Mouse (Mus musculus) liver, embryonic 13.5 days (tissue): ENCODE results near the gene Gja3. TPM values are rescaled to one million over a fixed set of nuclear protein-coding genes. Genes with fewer than 3 reads are reported as not detected.

ENCODE experiments used
- ATAC-seq: fragments of 200-750 bp; cut with Nextera tagmentation; 2 replicates; pipeline ENCODE4 v1.8.0; 2017; ENCODE audit warnings: low read depth, mild to moderate bottlenecking, moderate number of reproducible peaks, moderate library complexity
- DNase-seq: peaks from one replicate; pipeline ENCODE4 v3.0.0; 2022
- H3K27ac ChIP-seq: fragments of 300-500 bp; sonication (generic); 2 replicates; pipeline ENCODE4 v1.5.1; 2015; ENCODE audit warnings: moderate library complexity, mild to moderate bottlenecking, inconsistent platforms
- H3K27me3 ChIP-seq: fragments of 300-500 bp; sonication (generic); 2 replicates; pipeline ENCODE4 v1.6.1; 2015; ENCODE audit warnings: mild to moderate bottlenecking, inconsistent platforms
- H3K36me3 ChIP-seq: fragments of 300-500 bp; sonication (generic); 2 replicates; pipeline ENCODE4 v1.6.1; 2015; ENCODE audit warnings: mild to moderate bottlenecking, inconsistent platforms
- H3K4me1 ChIP-seq: fragments of 300-500 bp; sonication (generic); replicated peaks from 2 replicates; pipeline ENCODE4 v1.6.1; 2015; ENCODE audit warnings: inconsistent platforms
- H3K4me2 ChIP-seq: fragments of 300-500 bp; sonication (generic); 2 replicates; pipeline ENCODE4 v1.6.1; 2015; ENCODE audit warnings: inconsistent platforms, mild to moderate bottlenecking, moderate library complexity
- H3K4me3 ChIP-seq: fragments of 300-500 bp; sonication (generic); replicated peaks from 2 replicates; pipeline ENCODE4 v1.5.1; 2015; ENCODE audit warnings: mild to moderate bottlenecking, inconsistent platforms
- H3K9ac ChIP-seq: fragments of 300-500 bp; sonication (generic); 2 replicates; pipeline ENCODE4 v1.6.1; 2015; ENCODE audit warnings: mild to moderate bottlenecking, inconsistent platforms
- H3K9me3 ChIP-seq: fragments of 300-500 bp; sonication (generic); replicated peaks from 2 replicates; pipeline ENCODE4 v1.6.1; 2016; ENCODE audit warnings: inconsistent platforms
- WGBS: fragments of 180-500 bp; shearing (Covaris S2); methylation state at CpG from one replicate; pipeline ENCODE4 v1.1.7; 2015; ENCODE audit not compliant: insufficient replicate concordance; 5-methylcytosine and 5-hydroxymethylcytosine counted together
- polyA plus RNA-seq: library from polyadenylated mRNA; unstranded; fragments of >200 nt; fragmentation: Nextera tagmentation; extraction: Ambion mirVana; gene quantifications from 2 replicates; pipeline ENCODE4 v1.2.1, GENCODE M21; 2015

Gja3 gene
- polyA plus RNA-seq: 0.08 and 0.14 TPM in 2 replicates

GRCm38 (mm10) chr14:57057563-57058321, at the start of gene Gja3:
Gene Gja3, minus strand, starts transcription at chr14:57058100.
- no peaks in the 10 kb centered on the region for H3K9me3 ChIP-seq
- no peak within 1 kb of the TSS for H3K9ac ChIP-seq
- H3K4me3 ChIP-seq: peak within 1 kb of the TSS; percentile 49
- H3K27ac ChIP-seq: no peak within 1 kb of the TSS
- DNase-seq: no peak
- H3K36me3 ChIP-seq: no peaks in the 10 kb centered on the region
- WGBS: under 1% methylated on average over 79 of the region's 79 CpGs
- ATAC-seq: no peak
- peak within 1 kb of the TSS; percentile 64 for H3K4me2 ChIP-seq
- peaks cover 52% of the 10 kb centered on the region for H3K27me3 ChIP-seq
- peaks cover 8% of the 10 kb centered on the region; the same call in 1 of the 2 replicates for H3K4me1 ChIP-seq

GRCm38 (mm10) chr14:57107091-57107490, 49.2 kb upstream of the Gja3 start:
- Histone ChIP-seq H3K27ac (no peak overlapping the region), H3K4me3 (no peak overlapping the region), H3K27me3 (peaks cover 75% of the 10 kb centered on the region), H3K4me1 (peaks cover 17% of the 10 kb centered on the region; the same call in 1 of the 2 replicates), H3K4me2 (no peak overlapping the region), H3K9ac (no peak overlapping the region), H3K36me3 (no peaks in the 10 kb centered on the region), H3K9me3 (no peaks in the 10 kb centered on the region)
- ATAC-seq: no peak
- 51% methylated on average over 8 of the region's 8 CpGs for WGBS
- no peak for DNase-seq

- no peaks in the 10 kb centered on the region for H3K9me3 ChIP-seq
- H3K4me2 ChIP-seq: no peak overlapping the region
- ATAC-seq (no peak), DNase-seq (no peak)
- no peak overlapping the region for H3K4me3 ChIP-seq
- no peak overlapping the region for H3K9ac ChIP-seq
- peaks cover 17% of the 10 kb centered on the region; the same call in 1 of the 2 replicates for H3K4me1 ChIP-seq
- WGBS: 40% methylated on average over 11 of the region's 11 CpGs
- H3K27me3 ChIP-seq: peaks cover 68% of the 10 kb centered on the region
- no peak overlapping the region for H3K27ac ChIP-seq
- H3K36me3 ChIP-seq: no peaks in the 10 kb centered on the region
These were observed 47.8 kb upstream of the Gja3 start for GRCm38 (mm10) chr14:57105721-57106120.

- DNase-seq (no peak), ATAC-seq (no peak)
- Histone ChIP-seq H3K9ac (no peak overlapping the region), H3K36me3 (no peaks in the 10 kb centered on the region), H3K27ac (no peak overlapping the region), H3K4me1 (peaks cover 22% of the 10 kb centered on the region; the same call in 1 of the 2 replicates), H3K9me3 (no peaks in the 10 kb centered on the region), H3K27me3 (peaks cover 65% of the 10 kb centered on the region), H3K4me3 (peak overlapping the region; percentile 62), H3K4me2 (peak overlapping the region; percentile 75)
- 12% methylated on average over 14 of the region's 14 CpGs for WGBS
These were observed 47.2 kb upstream of the Gja3 start for GRCm38 (mm10) chr14:57105111-57105510.

- WGBS: 1% methylated on average over 101 of the region's 101 CpGs
- no peak within 1 kb of the TSS for H3K27ac ChIP-seq
- H3K4me2 ChIP-seq: peak within 1 kb of the TSS; percentile 75
- H3K4me3 ChIP-seq: peak within 1 kb of the TSS; percentile 62
- no peaks in the 10 kb centered on the region for H3K9me3 ChIP-seq
- DNase-seq (no peak), ATAC-seq (peak; percentile 71)
- H3K27me3 ChIP-seq: peaks cover 65% of the 10 kb centered on the region
- H3K4me1 ChIP-seq: peaks cover 28% of the 10 kb centered on the region; the same call in 1 of the 2 replicates
- H3K36me3 ChIP-seq: no peaks in the 10 kb centered on the region
- peak within 1 kb of the TSS; percentile 57 for H3K9ac ChIP-seq
These were observed 46.5 kb upstream of the Gja3 start, which contains the start of gene Gjb2 for GRCm38 (mm10) chr14:57104106-57105023. Gene Gjb2, minus strand, starts transcription at chr14:57104702.

GRCm38 (mm10) chr14:57103711-57104105, 45.8 kb upstream of the Gja3 start:
- H3K4me1 ChIP-seq: peaks cover 33% of the 10 kb centered on the region; the same call in 1 of the 2 replicates
- peak overlapping the region; percentile 57 for H3K9ac ChIP-seq
- peaks cover 65% of the 10 kb centered on the region for H3K27me3 ChIP-seq
- no peak overlapping the region for H3K27ac ChIP-seq
- 6% methylated on average over 22 of the region's 22 CpGs for WGBS
- peak overlapping the region; percentile 62 for H3K4me3 ChIP-seq
- ATAC-seq (no peak), DNase-seq (no peak)
- no peaks in the 10 kb centered on the region for H3K9me3 ChIP-seq
- H3K4me2 ChIP-seq: peak overlapping the region; percentile 75
- no peaks in the 10 kb centered on the region for H3K36me3 ChIP-seq

GRCm38 (mm10) chr14:57103121-57103520, 45.2 kb upstream of the Gja3 start:
- DNase-seq (no peak), ATAC-seq (no peak)
- Histone ChIP-seq H3K36me3 (no peaks in the 10 kb centered on the region), H3K4me3 (peak overlapping the region; percentile 62), H3K27ac (no peak overlapping the region), H3K4me2 (peak overlapping the region; percentile 75), H3K9me3 (no peaks in the 10 kb centered on the region), H3K27me3 (peaks cover 65% of the 10 kb centered on the region), H3K9ac (no peak overlapping the region), H3K4me1 (peaks cover 33% of the 10 kb centered on the region; the same call in 1 of the 2 replicates)
- WGBS: 55% methylated on average over 6 of the region's 6 CpGs

- peaks cover 51% of the 10 kb centered on the region for H3K27me3 ChIP-seq
- no peaks in the 10 kb centered on the region for H3K36me3 ChIP-seq
- H3K4me2 ChIP-seq: no peak overlapping the region
- no peak overlapping the region for H3K4me3 ChIP-seq
- WGBS: 73% methylated on average over 7 of the region's 7 CpGs
- no peak overlapping the region for H3K9ac ChIP-seq
- ATAC-seq (no peak), DNase-seq (no peak)
- H3K4me1 ChIP-seq: peaks cover 38% of the 10 kb centered on the region
- no peak overlapping the region for H3K27ac ChIP-seq
- H3K9me3 ChIP-seq: no peaks in the 10 kb centered on the region
These were observed 43.7 kb upstream of the Gja3 start for GRCm38 (mm10) chr14:57101623-57102022.

GRCm38 (mm10) chr14:57095855-57096254, 38.0 kb upstream of the Gja3 start:
- 22% methylated on average over 4 of the region's 4 CpGs for WGBS
- Histone ChIP-seq H3K9ac (no peak overlapping the region), H3K4me2 (no peak overlapping the region), H3K36me3 (no peaks in the 10 kb centered on the region), H3K27ac (no peak overlapping the region), H3K27me3 (no peaks in the 10 kb centered on the region), H3K4me3 (no peak overlapping the region), H3K9me3 (no peaks in the 10 kb centered on the region), H3K4me1 (peaks cover 36% of the 10 kb centered on the region)
- DNase-seq (no peak), ATAC-seq (peak; percentile 69)

- peaks cover 20% of the 10 kb centered on the region for H3K4me1 ChIP-seq
- no peaks in the 10 kb centered on the region for H3K9me3 ChIP-seq
- DNase-seq (peak; percentile 20), ATAC-seq (no peak)
- no peaks in the 10 kb centered on the region for H3K36me3 ChIP-seq
- H3K9ac ChIP-seq: no peak overlapping the region
- no peak overlapping the region for H3K4me3 ChIP-seq
- H3K27me3 ChIP-seq: no peaks in the 10 kb centered on the region
- 2% methylated on average over 8 of the region's 8 CpGs for WGBS
- no peak overlapping the region for H3K4me2 ChIP-seq
- H3K27ac ChIP-seq: no peak overlapping the region
These were observed 35.1 kb upstream of the Gja3 start for GRCm38 (mm10) chr14:57093029-57093428.

- H3K9ac ChIP-seq: no peak overlapping the region
- H3K27ac ChIP-seq: peak overlapping the region; percentile 48
- no peak overlapping the region for H3K4me2 ChIP-seq
These were observed 32.1 kb upstream of the Gja3 start for GRCm38 (mm10) chr14:57090001-57090400.

More at GRCm38 (mm10) chr14:57090001-57090400, 32.1 kb upstream of the Gja3 start:
- Histone ChIP-seq H3K9me3 (no peaks in the 10 kb centered on the region), H3K27me3 (no peaks in the 10 kb centered on the region), H3K4me1 (peaks cover under 1% of the 10 kb centered on the region), H3K4me3 (no peak overlapping the region), H3K36me3 (no peaks in the 10 kb centered on the region)
- DNase-seq (no peak), ATAC-seq (peak; percentile 48)
- WGBS: 31% methylated on average over 2 of the region's 2 CpGs
